Mouse (Mus musculus): ENCODE measurements at regions not wholly inside any gene's neighbourhood (a gene's known extent, or its start where the extent isn't known, plus 50 kb on each side); places are given as distances from the start of the nearest gene placed in this dataset.

DNA sequence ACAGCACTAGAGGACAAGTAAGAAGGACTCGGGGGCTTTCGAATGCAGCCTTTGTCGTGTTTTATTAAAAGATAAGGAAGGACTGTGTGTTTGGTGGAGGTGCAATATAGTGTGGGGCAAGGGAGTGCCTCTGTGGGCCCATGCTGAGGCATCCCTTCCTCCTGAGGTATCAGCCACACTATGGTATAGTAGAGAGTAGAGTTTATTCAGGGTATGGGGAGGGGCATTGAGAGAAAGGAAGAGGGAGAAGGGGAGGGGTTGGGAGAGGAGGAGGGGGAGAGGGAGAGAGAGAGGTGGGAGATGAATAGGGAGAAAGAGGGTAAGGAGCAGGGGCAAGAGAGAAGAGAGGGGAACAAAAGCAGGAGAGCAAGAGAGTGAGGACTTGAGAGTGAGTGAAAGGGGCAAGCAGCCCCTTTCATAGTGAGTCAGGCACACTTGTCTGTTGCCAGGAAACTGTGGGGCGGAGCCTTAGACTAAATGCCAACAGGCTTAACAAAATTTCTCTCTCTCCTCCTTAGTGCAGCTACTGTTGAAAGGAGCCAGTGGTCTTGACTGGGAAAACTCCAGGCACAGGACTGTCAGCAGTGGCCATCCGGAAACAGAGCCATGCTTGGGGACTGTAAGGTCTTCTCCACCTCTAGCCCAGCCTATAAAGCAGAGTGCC, 146.2 kb downstream of the Kcnj2 start:
- no peaks in the 10 kb centered on the region for H3K27me3 ChIP-seq (replicated peaks)
- no peak overlapping the region for H3K9ac ChIP-seq
- peak overlapping the region; percentile 3; the same call in 1 of the 2 replicates for H3K4me2 ChIP-seq
- peak overlapping the region; percentile 58 for H3K27ac ChIP-seq (replicated peaks)
- no peaks in the 10 kb centered on the region for H3K9me3 ChIP-seq
- ATAC-seq (ENCODE audit: extremely low read depth, insufficient number of reproducible peaks, low FRiP score, low TSS enrichment), result no peak
- no peaks in the 10 kb centered on the region for H3K36me3 ChIP-seq
- H3K4me3 ChIP-seq, result no peak overlapping the region
- peaks cover 31% of the 10 kb centered on the region for H3K4me1 ChIP-seq
- WGBS, result 45% methylated on average over 5 of the region's 5 CpGs

DNA sequence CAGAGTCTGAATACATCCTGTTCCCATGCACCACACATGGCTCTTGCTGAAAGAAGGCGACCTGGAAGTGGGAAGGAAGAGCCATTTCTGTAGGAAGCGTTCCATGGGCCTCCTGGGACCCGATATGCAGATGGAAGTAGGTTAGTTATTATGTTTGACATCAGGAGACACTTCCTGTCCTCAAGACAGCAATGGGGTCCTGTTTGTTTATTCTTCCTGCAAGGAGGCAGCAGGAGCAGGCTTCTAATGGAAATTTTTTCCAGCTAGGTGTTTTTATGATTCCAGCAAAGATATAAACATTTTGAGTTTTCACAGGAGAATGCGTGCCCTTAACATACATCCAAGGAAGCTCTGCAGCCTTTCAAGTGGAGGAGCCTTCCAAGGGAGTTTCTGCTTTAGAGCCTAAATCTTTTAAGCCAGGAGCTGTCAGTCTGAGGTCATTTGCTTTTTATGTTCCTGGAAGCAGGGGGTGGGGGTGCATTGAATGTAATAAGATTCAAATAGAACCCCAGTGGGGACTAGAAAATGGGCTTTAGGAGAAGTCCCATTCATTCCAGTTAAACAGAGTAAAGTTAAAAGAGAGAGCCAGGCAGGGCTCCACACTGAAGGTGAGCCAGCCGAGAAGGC, 146.9 kb downstream of the Kcnj2 start:
- ATAC-seq (ENCODE audit: extremely low read depth, insufficient number of reproducible peaks, low FRiP score, low TSS enrichment), result no peak
- Histone ChIP-seq H3K36me3 (no peaks in the 10 kb centered on the region), H3K4me2 (peak overlapping the region; percentile 3; the same call in 1 of the 2 replicates), H3K4me3 (no peak overlapping the region), H3K27me3 (replicated peaks) (no peaks in the 10 kb centered on the region), H3K27ac (replicated peaks) (peak overlapping the region; percentile 58), H3K4me1 (peaks cover 31% of the 10 kb centered on the region), H3K9ac (no peak overlapping the region), H3K9me3 (no peaks in the 10 kb centered on the region)
- 52% methylated on average over 5 of the region's 5 CpGs for WGBS

DNA sequence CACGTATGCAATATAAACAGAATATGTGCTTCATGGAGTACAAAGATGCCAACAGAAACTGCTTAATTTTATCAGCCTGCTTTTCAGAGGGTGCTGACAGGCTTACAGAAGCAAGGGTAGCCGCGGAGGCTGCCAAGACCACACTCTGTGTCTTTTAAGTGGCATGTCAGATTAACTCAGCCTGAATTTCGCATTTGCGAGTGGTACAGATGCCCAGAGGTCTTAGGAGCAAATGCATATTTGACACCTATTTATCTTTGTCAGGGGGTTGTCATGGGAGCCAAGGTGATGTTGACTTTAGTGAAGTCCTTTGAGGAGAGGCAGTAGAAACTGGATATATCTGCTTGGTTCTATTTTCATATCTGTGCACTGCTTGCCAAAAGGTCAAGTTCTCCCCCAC, 149.0 kb downstream of the Kcnj2 start:
- Histone ChIP-seq H3K9ac (no peak overlapping the region), H3K4me1 (peaks cover 31% of the 10 kb centered on the region), H3K4me2 (no peak overlapping the region), H3K36me3 (no peaks in the 10 kb centered on the region), H3K4me3 (no peak overlapping the region), H3K27me3 (replicated peaks) (no peaks in the 10 kb centered on the region), H3K27ac (replicated peaks) (0 out of 2 replicates have a peak overlapping the region, but pooled peaks have one; percentile 67), H3K9me3 (no peaks in the 10 kb centered on the region)
- WGBS, result 35% methylated on average over 5 of the region's 5 CpGs
- peak; percentile 74 for ATAC-seq (ENCODE audit: extremely low read depth, insufficient number of reproducible peaks, low FRiP score, low TSS enrichment)

- WGBS, result 78% methylated on average over 4 of the region's 4 CpGs
- H3K27me3 ChIP-seq (replicated peaks), result no peaks in the 10 kb centered on the region
- no peaks in the 10 kb centered on the region for H3K4me1 ChIP-seq
- no peak; the same call in 1 of the 2 replicates for ATAC-seq (ENCODE audit: extremely low read depth, insufficient number of reproducible peaks, low FRiP score, low TSS enrichment)
- H3K36me3 ChIP-seq, result no peaks in the 10 kb centered on the region
- H3K9me3 ChIP-seq, result no peaks in the 10 kb centered on the region
- H3K9ac ChIP-seq, result no peak overlapping the region
- H3K4me3 ChIP-seq, result no peak overlapping the region
- no peak overlapping the region for H3K27ac ChIP-seq (replicated peaks)
- no peak overlapping the region for H3K4me2 ChIP-seq
These were observed 157.9 kb downstream of the Kcnj2 start for GRCm38 (mm10) chr11:111223834-111224233.

GRCm38 (mm10) chr11:111227305-111227704, 161.3 kb downstream of the Kcnj2 start:
- H3K27ac ChIP-seq (replicated peaks), result no peak overlapping the region
- 31% methylated on average over 1 of the region's 1 CpGs for WGBS

DNA sequence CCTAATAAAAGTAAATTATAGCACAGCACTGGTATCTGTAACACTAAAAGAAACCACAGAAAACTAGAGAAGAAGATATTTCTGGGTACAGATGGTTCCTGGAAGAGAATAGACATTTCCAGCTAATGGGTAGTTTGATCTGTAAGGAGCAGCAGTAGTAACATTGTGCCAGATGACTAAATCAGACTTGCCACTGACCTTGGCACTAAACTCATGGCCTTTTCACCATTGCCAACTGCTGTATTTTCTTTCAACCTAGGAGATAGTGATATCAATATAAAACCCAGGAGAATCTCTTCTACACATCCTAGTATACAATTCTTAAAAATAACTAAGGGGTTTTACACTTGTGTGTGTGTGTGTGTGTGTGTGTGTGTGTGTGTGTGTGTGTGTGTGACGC, 170.8 kb downstream of the Kcnj2 start:
- WGBS, result 94% methylated on average over 1 of the region's 1 CpGs
- ATAC-seq (ENCODE audit: extremely low read depth, insufficient number of reproducible peaks, low FRiP score, low TSS enrichment), result no peak
- no peaks in the 10 kb centered on the region for H3K27me3 ChIP-seq (replicated peaks)

More at GRCm38 (mm10) chr11:111227305-111227704, 161.3 kb downstream of the Kcnj2 start:
- no peak overlapping the region for H3K4me2 ChIP-seq
- H3K4me3 ChIP-seq, result no peak overlapping the region
- no peaks in the 10 kb centered on the region for H3K27me3 ChIP-seq (replicated peaks)
- no peak overlapping the region for H3K9ac ChIP-seq
- no peaks in the 10 kb centered on the region for H3K36me3 ChIP-seq
- no peaks in the 10 kb centered on the region for H3K9me3 ChIP-seq
- ATAC-seq (ENCODE audit: extremely low read depth, insufficient number of reproducible peaks, low FRiP score, low TSS enrichment), result no peak
- no peaks in the 10 kb centered on the region for H3K4me1 ChIP-seq

GRCm38 (mm10) chr11:111239784-111240183, 173.8 kb downstream of the Kcnj2 start:
- no peaks in the 10 kb centered on the region for H3K27me3 ChIP-seq (replicated peaks)
- H3K4me2 ChIP-seq, result no peak overlapping the region
- no peaks in the 10 kb centered on the region for H3K36me3 ChIP-seq
- peaks cover 12% of the 10 kb centered on the region for H3K4me1 ChIP-seq
- no peak overlapping the region for H3K9ac ChIP-seq
- no peaks in the 10 kb centered on the region for H3K9me3 ChIP-seq
- no peak for ATAC-seq (ENCODE audit: extremely low read depth, insufficient number of reproducible peaks, low FRiP score, low TSS enrichment)
- H3K27ac ChIP-seq (replicated peaks), result no peak overlapping the region
- H3K4me3 ChIP-seq, result no peak overlapping the region
- WGBS, result 73% methylated on average over 3 of the region's 3 CpGs

More for the DNA sequence above, 170.8 kb downstream of the Kcnj2 start:
- Histone ChIP-seq H3K27ac (replicated peaks) (no peak overlapping the region), H3K4me2 (no peak overlapping the region), H3K4me1 (no peaks in the 10 kb centered on the region), H3K9me3 (no peaks in the 10 kb centered on the region), H3K4me3 (no peak overlapping the region), H3K9ac (no peak overlapping the region), H3K36me3 (no peaks in the 10 kb centered on the region)

DNA sequence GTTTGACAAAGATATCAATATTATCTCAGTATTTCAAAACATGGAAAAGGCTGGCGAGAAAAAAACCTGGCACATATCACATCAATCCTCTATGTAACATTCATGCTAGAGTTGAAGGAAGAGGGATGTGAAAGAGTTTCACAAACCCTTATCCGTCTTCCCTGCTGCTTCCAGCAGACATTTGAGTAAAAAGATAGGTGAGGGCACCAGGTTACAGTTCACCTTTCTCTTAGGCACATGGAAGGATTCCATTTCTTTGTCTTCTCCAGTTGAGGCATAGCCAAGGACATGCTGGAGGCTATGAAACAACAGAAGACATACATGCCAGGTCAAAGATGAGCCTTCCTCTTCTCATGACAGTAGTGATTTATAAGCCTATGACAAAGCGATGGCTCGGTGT, 186.3 kb downstream of the Kcnj2 start:
- no peak for ATAC-seq (ENCODE audit: extremely low read depth, insufficient number of reproducible peaks, low FRiP score, low TSS enrichment)

DNA sequence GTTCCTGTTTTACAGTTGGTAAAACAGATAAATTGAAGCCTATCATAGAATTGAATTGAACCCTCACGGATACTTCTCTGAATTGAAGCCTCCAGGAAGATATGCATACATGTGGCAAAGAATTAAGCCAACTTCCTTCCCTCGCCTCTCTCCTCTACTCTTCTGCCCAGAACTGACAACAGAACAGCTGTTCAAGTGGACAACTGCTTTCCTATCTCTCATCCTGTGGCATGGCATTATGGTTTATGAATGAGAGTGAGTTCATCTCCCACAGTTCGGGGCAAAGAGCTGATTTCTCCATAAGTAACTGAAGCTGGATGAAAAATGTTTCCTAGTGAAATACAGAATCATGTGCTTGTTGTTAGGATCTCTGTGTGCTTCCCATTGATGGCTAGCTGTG, 190.6 kb downstream of the Kcnj2 start:
- 67% methylated on average over 3 of the region's 3 CpGs for WGBS

More for the DNA sequence above, 186.3 kb downstream of the Kcnj2 start:
- no peak overlapping the region for H3K4me2 ChIP-seq
- peaks cover 8% of the 10 kb centered on the region for H3K4me1 ChIP-seq
- no peaks in the 10 kb centered on the region for H3K9me3 ChIP-seq
- H3K9ac ChIP-seq, result no peak overlapping the region
- H3K4me3 ChIP-seq, result no peak overlapping the region
- no peak overlapping the region for H3K27ac ChIP-seq (replicated peaks)
- 73% methylated on average over 4 of the region's 4 CpGs for WGBS
- H3K36me3 ChIP-seq, result no peaks in the 10 kb centered on the region
- no peaks in the 10 kb centered on the region for H3K27me3 ChIP-seq (replicated peaks)

DNA sequence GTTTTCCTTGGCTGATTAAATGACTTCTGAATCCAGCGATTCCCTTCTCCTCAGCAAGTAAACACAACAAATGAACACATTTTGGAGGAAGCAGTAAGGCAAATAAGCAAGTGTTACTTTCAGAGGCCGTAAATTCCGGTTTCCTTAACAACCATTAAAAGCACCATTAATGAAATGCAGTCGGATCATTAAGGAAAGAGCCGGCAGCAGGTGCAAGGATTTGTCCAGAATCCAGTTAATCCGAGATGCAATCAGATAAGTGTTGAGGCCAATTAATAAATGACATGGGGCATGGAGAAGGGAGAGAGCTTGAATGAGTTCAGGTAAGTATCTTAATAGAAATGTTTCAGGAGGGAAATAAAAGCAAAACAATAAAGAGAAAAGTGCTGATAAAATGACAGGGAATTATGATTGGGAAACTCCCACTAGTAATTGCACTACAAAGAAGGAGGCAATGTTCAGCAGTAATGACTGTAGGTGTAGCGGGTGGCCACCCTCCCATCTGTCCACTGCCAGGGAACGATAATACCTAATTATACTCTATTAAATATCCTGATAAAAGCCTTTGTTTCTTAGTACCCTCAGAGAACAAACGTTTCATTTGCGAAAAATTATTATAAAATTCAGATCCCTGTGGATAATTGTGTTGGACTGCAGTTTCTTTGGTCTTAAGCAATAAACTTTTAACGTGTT, 194.9 kb downstream of the Kcnj2 start:
- ATAC-seq (ENCODE audit: extremely low read depth, insufficient number of reproducible peaks, low FRiP score, low TSS enrichment), result no peak
- 74% methylated on average over 11 of the region's 11 CpGs for WGBS

More for the DNA sequence above, 190.6 kb downstream of the Kcnj2 start:
- no peak for ATAC-seq (ENCODE audit: extremely low read depth, insufficient number of reproducible peaks, low FRiP score, low TSS enrichment)
- no peaks in the 10 kb centered on the region for H3K36me3 ChIP-seq
- H3K27ac ChIP-seq (replicated peaks), result no peak overlapping the region
- no peak overlapping the region for H3K4me2 ChIP-seq
- no peaks in the 10 kb centered on the region for H3K4me1 ChIP-seq
- H3K9ac ChIP-seq, result no peak overlapping the region
- H3K4me3 ChIP-seq, result no peak overlapping the region
- H3K27me3 ChIP-seq (replicated peaks), result no peaks in the 10 kb centered on the region
- no peaks in the 10 kb centered on the region for H3K9me3 ChIP-seq

GRCm38 (mm10) chr11:111273651-111274050, 207.7 kb downstream of the Kcnj2 start:
- H3K9me3 ChIP-seq, result no peaks in the 10 kb centered on the region
- H3K4me2 ChIP-seq, result no peak overlapping the region
- H3K4me3 ChIP-seq, result no peak overlapping the region
- no peaks in the 10 kb centered on the region for H3K27me3 ChIP-seq (replicated peaks)
- no peak overlapping the region for H3K27ac ChIP-seq (replicated peaks)
- no peak overlapping the region for H3K9ac ChIP-seq
- no peak for ATAC-seq (ENCODE audit: extremely low read depth, insufficient number of reproducible peaks, low FRiP score, low TSS enrichment)
- H3K36me3 ChIP-seq, result no peaks in the 10 kb centered on the region
- no peaks in the 10 kb centered on the region for H3K4me1 ChIP-seq

More for the DNA sequence above, 194.9 kb downstream of the Kcnj2 start:
- Histone ChIP-seq H3K36me3 (no peaks in the 10 kb centered on the region), H3K27me3 (replicated peaks) (no peaks in the 10 kb centered on the region), H3K4me2 (no peak overlapping the region), H3K4me1 (no peaks in the 10 kb centered on the region), H3K9ac (no peak overlapping the region), H3K27ac (replicated peaks) (no peak overlapping the region), H3K9me3 (no peaks in the 10 kb centered on the region), H3K4me3 (no peak overlapping the region)
